Mouse (Mus musculus) G1E (cell line): ENCODE data around the gene Irf5.

Experiments used
- CTCF ChIP-seq: IDR thresholded peaks from 2 replicates; pipeline ENCODE4 v1.5.1; 2012; ENCODE audit warnings: low read depth, low read length, inconsistent platforms, mixed read lengths
- GATA1 ChIP-seq: IDR thresholded peaks from 2 replicates; pipeline ENCODE4 v1.6.1; 2012; ENCODE audit warnings: borderline replicate concordance, low read length, inconsistent platforms, mixed read lengths
- TAL1 ChIP-seq: conservative IDR thresholded peaks from 2 replicates; pipeline ENCODE4 v1.6.1; 2012; ENCODE audit warnings: low read depth, low read length, inconsistent platforms, mixed read lengths

GRCm38 (mm10) chr6:29540956-29541355, 14.5 kb downstream of the Irf5 start:
- no peak for TF ChIP-seq TAL1
- no peak for TF ChIP-seq GATA1
- no peak for TF ChIP-seq CTCF
